Mouse (Mus musculus): ENCODE results near the gene Ift43. TPM values are rescaled to one million over a fixed set of nuclear protein-coding genes. Genes with fewer than 3 reads are reported as not detected.

Ift43 gene
- polyA plus RNA-seq, 1 experiment from 2014 or later, result 61.0 TPM

DNA sequence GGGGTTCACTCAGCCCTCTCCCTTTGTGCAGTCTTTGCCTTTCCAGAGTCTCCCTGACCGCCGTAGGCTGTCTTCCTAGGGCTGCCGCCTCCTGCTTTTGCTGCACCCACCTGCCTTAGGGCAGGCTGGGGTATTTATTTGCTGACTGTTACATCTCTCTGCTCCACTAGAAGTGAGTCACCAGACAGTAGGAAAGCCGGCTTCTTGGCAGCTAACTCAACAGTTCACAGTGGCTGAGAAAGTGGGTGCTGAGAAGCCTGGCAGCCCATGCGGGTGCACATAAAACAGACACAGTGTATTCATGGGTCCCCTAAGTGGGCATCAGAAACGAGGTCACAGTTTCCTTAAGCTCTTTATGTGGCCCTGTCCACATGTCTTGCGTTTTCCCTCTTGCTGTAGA, 3.5 kb downstream of the Ift43 start:
- H3K4me3 ChIP-seq (ENCODE audit: low read depth, low read length), result no peak overlapping the region
- WGBS, result 88% methylated on average over 7 of the region's 7 CpGs
- H3K9ac ChIP-seq (ENCODE audit: low read depth, low read length), result no peak overlapping the region
- H3K36me3 ChIP-seq (ENCODE audit: control insufficient read depth, insufficient read depth), result peaks cover 6% of the 10 kb centered on the region; the same call in 1 of the 2 replicates
- TF ChIP-seq CTCF (IDR thresholded peaks at IDR 0.05; ENCODE audit: low read depth), result no peak
- no peak overlapping the region for H3K27ac ChIP-seq (ENCODE audit: low read depth, low read length)
- no peaks in the 10 kb centered on the region for H3K9me3 ChIP-seq (ENCODE audit: control insufficient read depth)
- H3K27me3 ChIP-seq (replicated peaks; ENCODE audit: control insufficient read depth, insufficient read depth, low read length), result no peaks in the 10 kb centered on the region
- no peak overlapping the region for H3K4me2 ChIP-seq (replicated peaks; ENCODE audit: low read depth)
- no peak for ATAC-seq
- H3K4me1 ChIP-seq (replicated peaks; ENCODE audit: control insufficient read depth, insufficient read depth, low read length), result 0 out of 2 replicates have a peak, but pooled peaks cover 6% of the 10 kb centered on the region

DNA sequence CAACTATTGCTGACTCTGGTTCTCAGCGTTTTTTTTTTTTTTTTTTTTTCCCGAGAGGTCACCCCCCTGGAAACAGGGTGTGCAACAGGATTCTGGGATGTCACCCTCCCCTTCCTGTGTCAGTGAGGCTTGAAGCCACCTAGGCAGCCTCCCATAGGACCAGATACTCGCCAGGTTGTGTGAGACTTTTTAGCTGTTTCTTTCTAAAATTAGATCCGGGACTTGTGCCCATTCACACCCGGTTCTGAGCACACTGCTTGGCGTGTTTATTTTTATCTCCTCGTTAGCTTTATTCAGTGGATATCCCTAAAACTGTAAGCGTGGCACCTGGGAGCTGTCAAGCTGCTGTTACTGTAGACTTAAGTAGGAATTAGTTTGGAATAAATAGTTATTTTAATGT, 4.2 kb downstream of the Ift43 start:
- H3K36me3 ChIP-seq (ENCODE audit: control insufficient read depth, insufficient read depth), result peaks cover 6% of the 10 kb centered on the region; the same call in 1 of the 2 replicates
- H3K9me3 ChIP-seq (ENCODE audit: control insufficient read depth), result no peaks in the 10 kb centered on the region
- no peak overlapping the region for H3K4me3 ChIP-seq (ENCODE audit: low read depth, low read length)
- H3K9ac ChIP-seq (ENCODE audit: low read depth, low read length), result no peak overlapping the region
- 0 out of 2 replicates have a peak, but pooled peaks cover 6% of the 10 kb centered on the region for H3K4me1 ChIP-seq (replicated peaks; ENCODE audit: control insufficient read depth, insufficient read depth, low read length)
- WGBS, result 76% methylated on average over 8 of the region's 8 CpGs
- no peak for TF ChIP-seq CTCF (IDR thresholded peaks at IDR 0.05; ENCODE audit: low read depth)
- H3K4me2 ChIP-seq (replicated peaks; ENCODE audit: low read depth), result no peak overlapping the region
- ATAC-seq, result no peak
- H3K27me3 ChIP-seq (replicated peaks; ENCODE audit: control insufficient read depth, insufficient read depth, low read length), result no peaks in the 10 kb centered on the region
- H3K27ac ChIP-seq (ENCODE audit: low read depth, low read length), result no peak overlapping the region

- TF ChIP-seq CTCF (IDR thresholded peaks at IDR 0.05; ENCODE audit: low read depth), result no peak
- WGBS, result 70% methylated on average over 7 of the region's 7 CpGs
- H3K27ac ChIP-seq (ENCODE audit: low read depth, low read length), result no peak overlapping the region
- peaks cover 6% of the 10 kb centered on the region; the same call in 1 of the 2 replicates for H3K36me3 ChIP-seq (ENCODE audit: control insufficient read depth, insufficient read depth)
- ATAC-seq, result no peak
- no peak overlapping the region for H3K4me3 ChIP-seq (ENCODE audit: low read depth, low read length)
- no peak overlapping the region for H3K9ac ChIP-seq (ENCODE audit: low read depth, low read length)
- H3K4me2 ChIP-seq (replicated peaks; ENCODE audit: low read depth), result no peak overlapping the region
- H3K9me3 ChIP-seq (ENCODE audit: control insufficient read depth), result no peaks in the 10 kb centered on the region
- no peaks in the 10 kb centered on the region for H3K27me3 ChIP-seq (replicated peaks; ENCODE audit: control insufficient read depth, insufficient read depth, low read length)
- 0 out of 2 replicates have a peak, but pooled peaks cover 4% of the 10 kb centered on the region for H3K4me1 ChIP-seq (replicated peaks; ENCODE audit: control insufficient read depth, insufficient read depth, low read length)
These were observed 5.7 kb downstream of the Ift43 start for GRCm38 (mm10) chr12:86088042-86088441.

DNA sequence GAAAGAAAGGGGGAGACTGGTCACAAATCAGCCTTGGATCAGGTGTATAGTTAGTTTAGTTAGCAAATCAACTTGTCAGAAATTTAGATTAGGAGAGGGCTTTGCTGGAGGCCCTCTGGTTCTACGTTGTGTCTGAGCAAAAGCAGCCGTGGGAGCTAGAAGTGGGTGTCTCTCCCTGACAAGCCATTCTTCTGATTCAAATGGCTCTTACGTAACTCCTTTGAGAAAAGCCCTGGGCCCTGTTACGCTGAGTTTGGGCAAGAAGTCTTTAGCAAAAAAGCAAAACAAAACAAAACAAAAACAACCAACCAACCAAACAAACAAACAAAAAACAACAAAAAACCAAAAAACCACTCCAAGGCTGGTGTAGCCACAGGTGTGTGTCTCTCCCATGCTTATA, 8.4 kb downstream of the Ift43 start:
- H3K27me3 ChIP-seq (replicated peaks; ENCODE audit: control insufficient read depth, insufficient read depth, low read length), result no peaks in the 10 kb centered on the region
- no peak for ATAC-seq
- H3K4me2 ChIP-seq (replicated peaks; ENCODE audit: low read depth), result no peak overlapping the region
- TF ChIP-seq CTCF (IDR thresholded peaks at IDR 0.05; ENCODE audit: low read depth), result no peak
- WGBS, result 76% methylated on average over 4 of the region's 4 CpGs
- no peak overlapping the region for H3K4me3 ChIP-seq (ENCODE audit: low read depth, low read length)
- no peak overlapping the region for H3K9ac ChIP-seq (ENCODE audit: low read depth, low read length)
- no peak overlapping the region for H3K27ac ChIP-seq (ENCODE audit: low read depth, low read length)
- H3K36me3 ChIP-seq (ENCODE audit: control insufficient read depth, insufficient read depth), result peaks cover 6% of the 10 kb centered on the region; the same call in 1 of the 2 replicates
- no peaks in the 10 kb centered on the region for H3K4me1 ChIP-seq (replicated peaks; ENCODE audit: control insufficient read depth, insufficient read depth, low read length)
- no peaks in the 10 kb centered on the region for H3K9me3 ChIP-seq (ENCODE audit: control insufficient read depth)

DNA sequence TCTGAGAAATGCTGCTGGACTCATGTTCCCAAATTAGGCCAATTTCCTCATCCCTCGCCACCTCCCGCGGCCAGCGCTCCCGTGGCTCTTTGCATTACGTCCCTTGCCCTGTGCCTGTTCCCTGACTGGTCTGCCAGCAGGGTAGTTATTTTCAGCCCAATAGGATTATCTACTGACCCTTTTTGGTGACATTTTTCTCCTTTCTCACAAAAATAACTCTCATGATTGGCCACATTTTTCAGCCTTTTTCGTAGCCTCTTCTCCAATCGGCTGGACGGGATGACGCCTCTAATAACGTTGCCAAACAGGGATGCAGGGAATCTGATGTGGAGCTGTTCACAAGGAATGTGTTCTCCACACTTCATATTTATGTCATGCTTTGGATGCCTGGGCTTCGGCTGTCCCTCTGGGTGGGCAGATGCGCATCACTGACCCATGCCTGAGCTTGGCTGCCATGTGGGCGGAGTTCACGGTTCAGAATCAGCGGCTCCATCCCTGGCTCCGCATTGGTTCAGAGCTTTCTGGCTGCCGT, 9.3 kb downstream of the Ift43 start:
- Histone ChIP-seq H3K36me3 (ENCODE audit: control insufficient read depth, insufficient read depth) (peaks cover 6% of the 10 kb centered on the region; the same call in 1 of the 2 replicates), H3K9me3 (ENCODE audit: control insufficient read depth) (no peaks in the 10 kb centered on the region), H3K4me3 (ENCODE audit: low read depth, low read length) (no peak overlapping the region), H3K9ac (ENCODE audit: low read depth, low read length) (no peak overlapping the region), H3K4me2 (replicated peaks; ENCODE audit: low read depth) (no peak overlapping the region), H3K27ac (ENCODE audit: low read depth, low read length) (no peak overlapping the region), H3K4me1 (replicated peaks; ENCODE audit: control insufficient read depth, insufficient read depth, low read length) (no peaks in the 10 kb centered on the region), H3K27me3 (replicated peaks; ENCODE audit: control insufficient read depth, insufficient read depth, low read length) (no peaks in the 10 kb centered on the region)
- WGBS, result 68% methylated on average over 18 of the region's 18 CpGs
- 0 out of 2 replicates have a peak, but pooled peaks have one; percentile 25 for ATAC-seq
- TF ChIP-seq CTCF (IDR thresholded peaks at IDR 0.05; ENCODE audit: low read depth), result no peak

DNA sequence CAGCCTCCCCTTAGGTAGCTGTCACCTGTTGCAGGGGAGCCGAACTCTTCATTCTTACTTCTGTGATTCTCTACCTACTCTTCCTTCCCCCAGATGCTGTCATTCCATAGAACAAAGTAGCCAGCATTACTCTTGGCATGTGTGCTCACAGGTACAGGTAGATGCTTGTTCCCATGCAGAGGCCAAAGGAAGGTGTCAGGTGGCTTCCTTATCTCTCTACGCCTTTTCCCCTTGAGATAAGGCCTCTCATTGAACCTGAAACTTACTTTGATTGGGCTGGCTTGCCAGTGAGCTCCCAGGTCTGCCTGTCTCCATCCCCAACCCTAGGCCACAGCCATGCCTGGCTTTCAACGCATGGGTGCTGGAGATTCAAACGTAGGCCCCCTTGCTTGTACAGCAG, 11.7 kb downstream of the Ift43 start:
- Histone ChIP-seq H3K9me3 (ENCODE audit: control insufficient read depth) (no peaks in the 10 kb centered on the region), H3K9ac (ENCODE audit: low read depth, low read length) (no peak overlapping the region), H3K4me3 (ENCODE audit: low read depth, low read length) (no peak overlapping the region), H3K27ac (ENCODE audit: low read depth, low read length) (no peak overlapping the region), H3K4me1 (replicated peaks; ENCODE audit: control insufficient read depth, insufficient read depth, low read length) (no peaks in the 10 kb centered on the region), H3K36me3 (ENCODE audit: control insufficient read depth, insufficient read depth) (peaks cover 4% of the 10 kb centered on the region; the same call in 1 of the 2 replicates), H3K27me3 (replicated peaks; ENCODE audit: control insufficient read depth, insufficient read depth, low read length) (no peaks in the 10 kb centered on the region), H3K4me2 (replicated peaks; ENCODE audit: low read depth) (no peak overlapping the region)
- no peak; the same call in 1 of the 2 replicates for ATAC-seq
- WGBS, result 57% methylated on average over 4 of the region's 4 CpGs
- no peak for TF ChIP-seq CTCF (IDR thresholded peaks at IDR 0.05; ENCODE audit: low read depth)
